Mouse (Mus musculus): ENCODE measurements at regions not wholly inside any gene's neighbourhood (a gene's known extent, or its start where the extent isn't known, plus 50 kb on each side); places are given as distances from the start of the nearest gene placed in this dataset.

GRCm38 (mm10) chr12:12841385-12842238 is 100.1 kb downstream of the Mycn start:
- no peak for TF ChIP-seq POLR2A (IDR thresholded peaks at IDR 0.05; ENCODE audit: borderline replicate concordance, insufficient read depth, low read length)
- TF ChIP-seq CTCF (IDR thresholded peaks at IDR 0.05; ENCODE audit: borderline replicate concordance, insufficient read depth, low read depth, low read length), result no peak

Data from cerebellum, adult 2 months (tissue).